Comparison of ENCODE assay signal across 8 mouse cellular contexts in the genomic region with DNA sequence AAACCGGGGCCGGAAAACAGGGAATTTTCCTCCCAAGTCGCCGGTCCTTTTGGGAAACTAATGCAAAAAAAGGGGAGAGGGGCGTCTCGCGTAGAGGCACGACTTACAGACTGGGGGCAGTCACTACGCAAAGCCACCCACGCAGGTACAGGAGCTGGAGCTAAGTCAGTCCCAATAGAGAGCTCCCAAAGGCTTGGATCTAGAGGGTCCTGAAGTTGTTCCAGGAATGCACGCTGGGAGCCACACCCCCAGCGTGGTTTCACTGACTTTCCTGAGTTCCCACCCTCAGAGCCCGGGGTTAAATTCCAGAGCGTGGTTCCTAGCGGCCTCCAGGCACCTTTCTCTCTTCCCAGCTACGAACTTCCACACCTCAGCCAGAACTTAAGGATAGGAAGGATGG. TPM values are rescaled to one million over a fixed set of nuclear protein-coding genes. Genes with fewer than 3 reads are reported as not detected.
DNase-seq lines count a peak whose midpoint lies in the region; ATAC-seq and TF ChIP-seq lines count a peak whose summit lies in the region.

No protein-coding gene starts in this region.

- 14% methylated on average over 16 of the region's 16 CpGs for WGBS in thymus, adult 2 months
- WGBS in forebrain, embryonic 14.5 days = under 1% methylated on average over 16 of the region's 16 CpGs
- WGBS in midbrain, embryonic 13.5 days = under 1% methylated on average over 16 of the region's 16 CpGs

- no peaks in the 10 kb centered on the region for H3K27me3 ChIP-seq in thymus, adult 2 months (ENCODE audit: control insufficient read depth, insufficient read depth, low read length)
- no peaks in the 10 kb centered on the region for H3K27me3 ChIP-seq in forebrain, embryonic 14.5 days (replicated peaks; ENCODE audit: control insufficient read depth, insufficient read depth, low read length)
- no peaks in the 10 kb centered on the region for H3K27me3 ChIP-seq in midbrain, embryonic 13.5 days

- H3K4me2 ChIP-seq in forebrain, embryonic 14.5 days (ENCODE audit: low read length) = peak overlapping the region; percentile 74
- H3K4me2 ChIP-seq in midbrain, embryonic 13.5 days (replicated peaks) = peak overlapping the region; percentile 75

- DNase-seq in thymus, adult 2 months = no peak
- no peak for DNase-seq in thymus, postnatal 14 days
- peak; percentile 43 for DNase-seq in forebrain, embryonic 14.5 days (ENCODE audit: low spot score)
- peak; percentile 68 for DNase-seq in kidney, postnatal 14 days
- DNase-seq in frontal cortex, adult 2 months (ENCODE audit: extremely low spot score in 1 of 2, low spot score in 1 of 2) = no peak
- DNase-seq in layer of hippocampus, postnatal 10 days (ENCODE audit: low spot score in 2 of 2) = no peak
- DNase-seq in B cell, adult 2 months = no peak

- ATAC-seq in forebrain, embryonic 14.5 days = peak; percentile 40
- peak; percentile 74 for ATAC-seq in midbrain, embryonic 13.5 days

- H3K9ac ChIP-seq in forebrain, embryonic 14.5 days (ENCODE audit: low read length) = peak overlapping the region; percentile 95
- H3K9ac ChIP-seq in midbrain, embryonic 13.5 days (replicated peaks) = peak overlapping the region; percentile 98

- no peaks in the 10 kb centered on the region for H3K36me3 ChIP-seq in thymus, adult 2 months (ENCODE audit: control insufficient read depth, insufficient read depth, low read length)
- H3K36me3 ChIP-seq in forebrain, embryonic 14.5 days (ENCODE audit: control insufficient read depth, insufficient read depth, low read length) = no peaks in the 10 kb centered on the region
- H3K36me3 ChIP-seq in midbrain, embryonic 13.5 days = no peaks in the 10 kb centered on the region

- peak overlapping the region; percentile 32 for H3K4me3 ChIP-seq in thymus, adult 2 months (ENCODE audit: control insufficient read depth, insufficient read depth, low read length)
- peak overlapping the region; percentile 86 for H3K4me3 ChIP-seq in forebrain, embryonic 14.5 days (ENCODE audit: low read depth, low read length)
- H3K4me3 ChIP-seq in midbrain, embryonic 13.5 days (replicated peaks) = peak overlapping the region; percentile 88

- H3K9me3 ChIP-seq in forebrain, embryonic 14.5 days (replicated peaks; ENCODE audit: control insufficient read depth, low read length) = no peaks in the 10 kb centered on the region
- no peaks in the 10 kb centered on the region for H3K9me3 ChIP-seq in midbrain, embryonic 13.5 days

- H3K4me1 ChIP-seq in thymus, adult 2 months (replicated peaks; ENCODE audit: control insufficient read depth, insufficient read depth, low read length) = peaks cover 7% of the 10 kb centered on the region
- H3K4me1 ChIP-seq in forebrain, embryonic 14.5 days (ENCODE audit: control insufficient read depth, insufficient read depth, low read length) = peaks cover 13% of the 10 kb centered on the region
- H3K4me1 ChIP-seq in midbrain, embryonic 13.5 days (replicated peaks) = peaks cover 32% of the 10 kb centered on the region

- no peak overlapping the region for H3K27ac ChIP-seq in thymus, adult 2 months (ENCODE audit: control insufficient read depth, insufficient read depth, low read length)
- H3K27ac ChIP-seq in forebrain, embryonic 14.5 days (ENCODE audit: low read depth, low read length) = no peak overlapping the region
- peak overlapping the region; percentile 97 for H3K27ac ChIP-seq in midbrain, embryonic 13.5 days

- TF ChIP-seq POLR2A in thymus, adult 2 months (IDR thresholded peaks at IDR 0.05; ENCODE audit: control insufficient read depth, extremely low read depth, insufficient read depth, low read length, poor library complexity) = no peak

- TF ChIP-seq CTCF in thymus, adult 2 months (IDR thresholded peaks at IDR 0.05; ENCODE audit: borderline replicate concordance, control insufficient read depth, extremely low read depth, insufficient read depth, low read length, poor library complexity) = no peak

RNA-seq across cellular contexts. Expression of a gene that starts 0.5 kb away (rescaled TPM):
- 58.4 and 66.1 TPM in 2 replicates for polyA plus RNA-seq in thymus, adult 2 months (2012; rRNA removed)
- 32.9 and 35.4 TPM in 2 replicates for polyA plus RNA-seq in forebrain, embryonic 14.5 days (2014; fragmentation: Nextera tagmentation; extraction: Ambion mirVana)
- 43.5 and 45.1 TPM in 2 replicates for polyA plus RNA-seq in midbrain, embryonic 13.5 days (2015; fragmentation: Nextera tagmentation; extraction: Ambion mirVana)
- 46.0 and 49.4 TPM in 2 replicates for polyA plus RNA-seq in frontal cortex, adult 2 months (2012; rRNA removed)
- total RNA-seq in layer of hippocampus, postnatal 10 days (2021) = 10 to 100 TPM; 66.8 to 68.4 TPM

RNA-seq across cellular contexts. Expression of a gene that starts 56.8 kb away (rescaled TPM):
- polyA plus RNA-seq in thymus, adult 2 months (2012; rRNA removed) = 11.7 and 12.8 TPM in 2 replicates
- polyA plus RNA-seq in forebrain, embryonic 14.5 days (2014; fragmentation: Nextera tagmentation; extraction: Ambion mirVana) = 50.5 and 54.0 TPM in 2 replicates
- 60.2 and 61.8 TPM in 2 replicates for polyA plus RNA-seq in midbrain, embryonic 13.5 days (2015; fragmentation: Nextera tagmentation; extraction: Ambion mirVana)
- polyA plus RNA-seq in frontal cortex, adult 2 months (2012; rRNA removed) = 18.4 and 20.6 TPM in 2 replicates
- total RNA-seq in layer of hippocampus, postnatal 10 days (2021) = 10 to 100 TPM; 24.8 to 25.9 TPM

Comparison
In these comparisons a context has a peak if more than half of its experiments do, and no peak if none do; other contexts are left out.
1. DNase-seq: peak in forebrain, embryonic 14.5 days (single experiment) and kidney, postnatal 14 days (single experiment); none in thymus, adult 2 months (single experiment), thymus, postnatal 14 days (single experiment), frontal cortex, adult 2 months (0 of 2), layer of hippocampus, postnatal 10 days (0 of 2) and B cell, adult 2 months (0 of 2).
2. H3K4me3 ChIP-seq: peak in every context shown above with its lines; median percentile 88 in midbrain, embryonic 13.5 days; 86 in forebrain, embryonic 14.5 days; 32 in thymus, adult 2 months.